Mouse (Mus musculus) granulocyte monocyte progenitor cell, adult 5-6 weeks (primary cell): Measurements from ENCODE around the gene Tcerg1l. TPM values are rescaled to one million over a fixed set of nuclear protein-coding genes. Genes with fewer than 3 reads are reported as not detected.
A peak's percentile ranks its signal among the peaks of the same experiment; 100 is the strongest.

Experiments used
- ATAC-seq: replicated peaks from 2 replicates; pipeline ENCODE4 v1.8.0; 2016; ENCODE audit warnings: mild to moderate bottlenecking, moderate TSS enrichment, inconsistent platforms; ENCODE audit not compliant: poor library complexity, severe bottlenecking
- total RNA-seq, 2 experiments: library from RNA; stranded (forward) in 1 of 2; stranded (reverse) in 1 of 2; fragments of 200-712, 200-1000 nt in 1 of 2; fragments of >200 nt in 1 of 2; fragmentation: Nextera tagmentation in 1 of 2; gene quantifications; 2 replicates each; pipeline ENCODE4 v1.2.3; 2014 to 2017

Tcerg1l gene
- total RNA-seq (2014; fragmentation: Nextera tagmentation) (not detected in 2 replicates), total RNA-seq (2017) (not detected in 2 replicates)

DNA sequence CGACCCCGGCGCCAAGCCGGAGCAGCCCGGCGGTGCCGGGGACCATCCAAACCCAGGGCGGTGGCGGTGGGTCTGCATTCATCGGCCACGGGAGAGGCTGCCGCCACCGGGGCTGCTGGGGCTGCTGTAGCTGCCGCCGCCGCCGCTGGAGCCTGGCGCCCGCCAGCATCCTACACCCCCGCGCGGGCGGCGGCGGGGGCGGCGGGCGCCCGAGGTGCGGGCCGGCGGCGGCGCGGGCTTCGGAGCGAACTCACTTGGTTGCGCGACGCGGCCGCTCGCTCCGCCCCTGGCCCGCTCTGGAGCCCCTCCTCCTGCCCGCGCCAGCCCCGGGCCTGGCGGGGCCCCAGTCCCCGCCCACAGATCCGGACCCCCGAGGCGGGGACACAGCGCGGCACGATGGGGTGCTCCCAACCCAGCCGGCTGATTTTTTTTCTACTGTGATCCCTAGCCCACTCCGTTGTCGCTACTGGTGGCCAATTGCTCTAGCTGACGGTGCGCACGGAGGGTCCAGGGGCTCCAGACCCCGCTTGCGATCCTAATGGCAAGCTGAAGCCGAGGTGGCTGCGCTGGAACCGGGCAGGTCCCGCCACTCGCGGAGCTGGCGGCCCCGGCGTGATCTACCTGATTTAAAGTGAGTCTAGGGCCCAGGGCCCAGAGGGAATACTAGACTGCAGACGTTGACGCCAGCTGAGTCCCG, at the start of gene Tcerg1l:
Gene Tcerg1l (minus strand): TSS at position 246 of the 697 bp plus-strand sequence.
- ATAC-seq = peak; percentile 44

DNA sequence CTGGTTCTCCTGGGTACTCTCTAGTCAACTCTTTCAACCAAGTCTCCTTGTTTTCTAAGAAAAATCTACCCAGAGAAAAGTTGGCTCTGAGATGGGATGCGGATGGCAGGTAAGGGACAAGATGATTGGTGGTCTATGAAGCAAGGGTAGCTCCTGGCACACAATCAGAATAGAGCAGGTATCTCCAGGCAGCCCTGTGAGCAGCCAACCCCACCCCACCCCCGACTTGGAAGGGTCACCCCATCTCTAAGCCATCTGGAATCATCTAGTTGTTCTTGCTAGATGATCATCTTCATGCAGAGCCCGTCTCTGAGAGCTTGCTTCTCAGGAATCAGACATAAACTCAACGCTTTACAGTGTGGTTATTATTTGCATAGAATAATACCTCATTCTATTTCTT, 44.6 kb upstream of the Tcerg1l start:
- no peak for ATAC-seq

DNA sequence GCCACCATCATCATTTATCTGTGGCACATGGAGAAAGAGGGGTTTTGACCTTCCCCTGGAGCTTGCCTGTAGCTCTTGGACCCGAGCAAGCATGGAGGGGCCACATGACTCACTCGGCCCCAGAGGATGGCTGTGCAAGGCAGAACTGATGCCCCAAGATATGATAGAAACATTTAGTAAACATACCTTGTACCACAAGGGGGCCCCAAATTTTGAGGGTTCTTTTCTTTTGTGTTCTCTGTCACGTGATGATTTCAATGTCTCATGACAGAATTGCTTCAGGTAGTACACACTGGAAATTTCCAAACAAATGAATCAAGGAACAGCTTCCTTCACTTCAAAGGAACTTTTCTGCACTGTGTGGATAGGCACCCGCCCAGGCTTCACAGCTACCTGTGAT, 35.0 kb upstream of the Tcerg1l start:
- ATAC-seq = no peak

DNA sequence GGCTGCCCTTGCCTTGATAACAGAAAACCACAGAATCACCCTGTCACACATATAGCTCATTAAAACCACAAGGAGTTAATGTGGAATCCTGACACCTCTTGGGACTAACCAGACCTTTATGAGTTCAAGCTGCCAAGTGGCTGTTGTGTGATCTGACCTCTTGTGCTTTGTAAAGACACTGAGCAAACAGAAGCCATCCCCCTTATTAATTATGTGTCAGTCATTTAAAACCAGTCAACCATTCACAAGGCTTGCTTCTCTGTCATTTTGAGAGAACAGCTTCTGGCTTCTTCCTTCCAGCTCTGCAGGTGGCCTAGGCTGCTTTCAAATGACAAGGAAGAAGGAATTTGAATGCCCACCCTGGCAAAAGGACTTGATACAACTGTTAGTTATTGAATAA, 33.9 kb upstream of the Tcerg1l start:
- ATAC-seq = no peak

DNA sequence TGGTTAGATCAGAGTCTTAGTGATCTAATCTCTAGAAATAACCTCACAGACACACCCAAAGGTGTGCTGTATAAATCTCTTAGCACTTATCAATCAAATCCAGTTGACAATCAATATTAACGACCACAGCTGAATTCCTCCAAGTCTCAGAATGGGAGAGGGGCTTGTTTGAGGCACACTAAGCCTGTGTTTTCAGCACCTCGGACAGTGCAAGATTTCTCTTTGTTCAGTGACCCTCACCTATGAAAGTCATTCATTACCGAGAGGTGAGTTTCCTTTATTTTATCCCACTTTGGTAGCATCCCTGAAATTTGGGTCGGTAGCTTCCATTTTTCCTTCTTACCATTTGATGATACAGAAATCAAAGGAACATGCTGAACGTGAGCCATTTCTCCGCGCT, 32.4 kb upstream of the Tcerg1l start:
- ATAC-seq = no peak

DNA sequence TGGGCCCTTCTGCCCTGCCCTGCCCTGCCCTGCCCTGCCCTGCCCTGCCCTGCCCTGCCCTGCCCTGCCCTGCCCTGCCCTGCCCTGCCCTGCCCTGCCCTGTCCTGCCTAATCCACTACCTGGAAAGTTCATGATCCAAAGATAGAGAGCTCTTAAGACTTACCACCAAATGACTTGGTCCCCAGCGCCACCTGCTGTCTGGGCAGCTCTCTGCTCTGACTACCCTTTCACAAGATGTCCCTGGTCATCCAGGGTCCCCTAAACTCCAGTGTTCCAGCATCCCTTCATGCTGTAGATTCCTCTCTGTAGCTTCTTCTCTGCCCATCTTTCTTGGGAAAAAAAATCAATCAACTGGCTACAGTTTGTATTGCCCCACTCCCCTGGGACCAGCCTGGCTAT, 31.3 kb upstream of the Tcerg1l start:
- ATAC-seq = peak; percentile 25; the same call in 1 of the 2 replicates

DNA sequence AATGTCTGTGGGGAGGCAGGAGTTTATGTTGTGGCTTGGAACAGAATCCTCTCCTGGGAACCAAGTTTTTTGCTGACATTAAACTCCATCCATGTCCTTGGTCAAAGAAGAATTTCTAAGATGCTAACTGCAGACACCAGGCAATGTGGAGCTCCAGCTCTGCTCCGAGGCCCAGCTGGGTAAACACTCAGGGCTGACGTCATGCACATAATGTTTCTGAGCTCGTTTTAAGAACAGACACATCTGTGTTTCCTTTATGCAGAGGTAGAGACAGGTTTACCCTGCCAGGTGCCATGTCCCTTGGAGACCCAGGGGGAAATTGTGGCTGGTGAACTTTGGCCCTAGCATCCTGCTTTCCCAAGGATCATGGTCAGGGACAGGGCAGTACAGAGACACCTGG, 29.9 kb upstream of the Tcerg1l start:
- no peak for ATAC-seq

DNA sequence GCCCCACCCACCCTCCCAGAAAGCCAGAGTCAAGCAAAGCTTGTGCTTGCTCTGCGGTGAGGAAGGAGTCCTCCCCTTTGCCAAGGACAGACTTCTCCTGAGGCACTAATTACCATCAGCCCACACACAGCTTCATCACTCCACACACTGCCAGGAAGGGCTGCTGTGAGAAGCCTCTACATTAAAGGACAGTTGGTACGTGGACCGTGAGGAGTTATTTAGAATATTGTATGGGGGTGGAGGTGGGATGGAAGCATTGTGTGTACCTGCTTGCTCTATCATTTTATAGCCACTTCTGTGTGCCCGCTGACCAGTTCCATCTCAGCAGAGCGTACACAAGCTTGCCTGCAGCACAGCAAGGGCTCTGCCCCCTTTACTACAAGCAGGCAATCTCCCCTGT, 16.0 kb upstream of the Tcerg1l start:
- ATAC-seq = no peak

DNA sequence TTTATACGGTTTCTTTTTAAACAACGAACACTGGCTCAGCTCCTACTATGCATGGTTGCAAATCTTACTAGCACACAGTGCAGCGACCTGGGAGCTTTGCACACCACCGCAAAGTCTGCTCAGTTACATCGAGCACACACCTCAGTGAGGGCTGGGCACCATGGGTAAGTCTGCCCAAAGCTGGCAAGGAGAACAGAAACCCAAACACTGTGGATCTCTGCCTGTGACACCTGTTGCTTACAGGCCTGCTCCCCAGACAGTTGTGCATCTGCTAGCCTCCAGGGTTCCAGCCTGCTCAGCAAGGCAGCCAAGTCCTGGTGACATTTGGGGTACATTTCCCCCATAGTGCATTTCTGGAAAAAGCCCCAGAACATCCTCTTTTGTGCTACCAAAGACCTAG, 4.1 kb upstream of the Tcerg1l start:
- ATAC-seq = no peak

DNA sequence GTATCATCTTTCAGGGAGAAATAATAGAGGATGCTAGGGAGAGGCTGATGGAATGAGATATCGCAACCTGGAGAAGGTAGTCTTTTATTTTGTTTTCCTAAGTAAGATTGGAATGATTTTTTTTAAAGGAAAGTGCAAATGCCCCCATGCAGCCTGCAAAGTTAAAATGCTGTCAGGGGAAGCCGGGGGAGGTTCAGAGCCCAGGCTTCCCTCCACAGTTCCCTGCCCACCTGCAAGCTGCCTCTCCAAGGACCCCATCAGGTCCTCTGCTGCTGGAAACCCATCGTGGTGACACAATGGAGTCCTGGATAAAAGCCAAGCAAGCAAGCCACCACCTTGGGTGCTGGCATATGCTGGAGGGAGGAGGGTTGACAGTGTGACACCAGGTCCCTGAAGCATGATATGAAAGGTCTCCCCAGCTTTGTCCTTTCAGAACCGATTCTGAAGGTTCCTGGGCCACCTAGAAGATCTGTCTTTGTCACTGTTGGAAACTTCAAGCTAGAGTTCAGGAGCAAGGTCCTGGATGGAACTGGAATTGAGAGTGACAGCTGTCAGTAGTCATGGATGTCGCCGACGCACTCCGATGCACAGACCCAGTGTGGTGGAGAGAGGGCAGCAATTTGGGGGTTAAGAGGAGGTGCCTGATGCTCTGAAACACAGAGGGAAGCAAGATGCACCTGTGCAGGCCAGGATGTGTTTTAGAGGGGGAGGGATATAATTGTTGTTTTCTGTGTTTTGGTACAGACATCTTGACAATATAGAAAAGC, 3.2 kb upstream of the Tcerg1l start:
- ATAC-seq = no peak

DNA sequence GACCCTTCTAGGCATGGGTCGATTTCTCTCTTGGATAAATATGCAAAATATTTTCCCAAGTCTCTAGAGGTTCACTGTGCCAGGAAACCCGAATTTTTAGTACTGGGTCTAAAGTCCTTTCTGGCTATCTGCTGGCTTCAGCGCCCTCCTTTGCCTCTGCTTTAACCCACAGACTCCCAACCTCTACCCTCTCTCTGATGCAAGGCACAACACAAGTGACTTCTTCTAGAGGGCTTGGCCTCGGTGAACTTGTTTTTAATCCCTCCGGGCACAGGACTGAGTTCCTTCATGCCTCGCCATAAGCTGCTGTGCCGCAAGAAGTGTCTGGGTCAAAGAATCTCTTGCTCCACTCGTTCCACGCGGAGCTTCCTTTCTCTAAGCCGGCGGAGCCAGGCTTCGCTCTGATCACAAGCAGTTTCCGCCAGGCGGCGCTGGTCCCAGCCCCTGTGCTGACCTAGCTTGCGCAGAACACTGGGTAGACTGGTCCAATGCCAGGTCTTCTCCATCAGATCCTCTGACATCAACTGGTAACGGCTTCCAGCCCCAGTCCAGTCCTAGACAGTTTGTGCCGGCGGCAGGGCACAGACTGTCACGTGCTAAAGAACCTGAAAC, 758 bp upstream of the Tcerg1l start:
- peak; percentile 50; the same call in 1 of the 2 replicates for ATAC-seq

DNA sequence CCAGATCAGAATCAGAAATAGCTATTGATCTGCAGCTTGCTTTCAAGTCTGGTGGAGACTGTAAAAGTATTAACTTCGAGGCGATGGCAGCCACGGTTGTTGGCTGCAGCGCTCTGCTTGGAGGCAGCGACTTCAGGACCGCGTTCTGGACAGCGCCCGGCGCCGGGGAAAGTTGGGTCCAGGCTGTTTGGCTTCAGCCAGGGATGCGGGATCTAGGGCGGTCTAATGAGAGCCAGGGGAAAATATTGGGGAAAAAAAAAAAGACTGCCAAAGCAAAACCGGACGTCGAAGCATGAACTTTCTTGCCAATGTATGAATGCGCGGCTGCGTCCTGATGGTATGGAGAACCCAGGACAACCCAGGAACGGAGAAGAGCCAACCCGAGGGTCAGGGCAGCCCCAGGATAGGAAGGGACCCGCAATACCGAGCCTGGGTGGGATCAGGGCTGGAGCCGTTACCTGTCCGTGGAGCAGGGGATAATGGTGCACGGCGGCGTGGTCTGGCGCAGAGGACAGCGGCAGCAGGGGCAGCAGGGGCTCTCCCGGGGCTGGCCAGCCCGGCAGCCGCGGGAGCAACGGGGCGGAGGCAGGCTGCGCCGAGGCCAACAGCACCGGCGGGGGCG, 556 bp downstream of the Tcerg1l start:
- ATAC-seq = peak; percentile 40; the same call in 1 of the 2 replicates

DNA sequence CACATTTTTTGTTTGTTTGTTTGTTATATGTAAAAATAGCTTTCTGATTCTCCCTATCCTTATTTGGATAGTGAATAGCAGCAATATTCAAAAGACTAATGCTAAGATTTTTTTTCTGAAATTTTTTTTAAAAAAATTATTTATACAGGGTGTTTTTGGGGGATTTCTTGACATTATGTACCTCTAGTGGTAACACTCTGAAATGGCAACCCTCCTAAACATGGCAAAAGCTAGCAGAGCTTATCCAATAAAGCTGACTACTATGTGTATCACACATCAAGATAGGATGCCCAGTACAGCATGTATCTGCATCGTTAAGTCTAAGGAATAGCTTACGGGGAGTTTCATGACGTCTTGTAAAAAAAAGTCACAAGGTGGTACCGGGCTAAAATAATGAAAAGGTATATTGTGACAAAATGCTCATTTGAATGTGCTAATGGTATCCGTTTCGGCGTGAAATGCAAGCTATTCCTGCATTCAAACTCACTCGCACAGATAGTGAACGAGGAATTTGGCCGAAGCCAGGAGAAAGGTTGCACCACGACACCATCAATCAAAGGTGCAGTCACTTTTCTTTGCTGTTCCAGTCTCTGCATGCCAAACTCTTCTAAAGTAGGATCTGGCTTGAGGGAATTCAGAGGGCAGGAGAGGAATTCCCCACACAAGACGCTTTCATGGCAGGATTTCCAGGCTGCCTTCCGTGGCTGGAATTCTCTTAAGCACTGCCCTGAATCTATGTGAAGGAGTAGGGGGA, 1.2 kb downstream of the Tcerg1l start:
- no peak for ATAC-seq

DNA sequence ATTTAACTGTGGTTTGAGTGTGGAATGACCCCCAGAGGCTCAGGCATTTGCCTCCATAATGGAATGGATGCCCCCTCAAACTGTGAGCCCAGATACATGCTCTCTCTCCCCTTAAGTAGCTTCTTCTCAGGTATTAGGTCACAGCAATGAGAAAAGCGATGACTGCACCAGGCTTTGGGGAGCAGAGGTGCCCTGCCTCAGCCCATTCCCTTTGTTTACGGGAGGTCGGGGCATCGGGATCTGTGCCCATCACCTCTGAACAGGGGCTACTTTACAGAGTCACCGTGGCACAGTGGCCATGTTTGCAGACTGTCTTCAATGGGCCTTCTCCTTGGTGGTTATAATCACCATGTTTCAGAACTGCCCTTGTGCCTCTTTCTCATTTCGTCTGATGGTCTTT, 7.6 kb downstream of the Tcerg1l start:
- no peak for ATAC-seq

DNA sequence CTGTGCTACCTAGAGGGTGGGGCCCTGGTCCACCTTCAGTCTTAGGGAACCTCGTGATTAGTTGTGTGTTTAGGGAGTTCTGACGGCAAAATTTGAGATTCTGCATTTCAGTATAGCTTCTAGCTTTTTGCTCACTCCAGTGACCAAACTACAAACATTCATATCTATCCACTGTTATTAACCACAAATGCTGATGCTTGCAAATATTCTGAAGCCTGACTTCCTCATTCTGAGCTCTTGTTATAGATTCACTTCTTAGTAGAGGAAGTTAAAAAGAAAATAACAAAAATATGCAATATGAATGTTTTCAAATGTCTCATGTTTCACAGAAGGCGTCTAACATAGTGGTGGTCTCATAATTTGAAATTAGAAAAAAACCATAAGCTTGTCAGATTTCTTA, 8.5 kb downstream of the Tcerg1l start:
- ATAC-seq = no peak; the same call in 1 of the 2 replicates

DNA sequence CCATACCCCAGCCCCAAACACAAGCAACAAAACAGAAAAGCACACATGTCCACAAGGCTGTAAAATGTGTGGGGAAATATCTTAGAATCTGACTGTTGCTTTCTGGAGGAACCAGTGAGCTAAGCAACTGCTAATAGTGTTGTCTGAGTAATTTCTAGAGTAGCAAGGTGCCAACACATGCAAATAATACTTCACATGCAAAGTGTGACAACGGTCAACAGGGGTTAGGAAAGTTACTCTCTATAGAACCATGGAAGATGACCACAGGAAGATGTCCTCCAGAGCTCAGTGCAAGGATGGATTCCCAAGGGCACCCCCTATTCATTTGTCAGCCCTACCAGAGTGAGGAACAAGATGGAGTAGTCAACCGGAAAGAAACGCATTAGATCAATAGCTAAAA, 18.3 kb downstream of the Tcerg1l start:
- no peak for ATAC-seq

DNA sequence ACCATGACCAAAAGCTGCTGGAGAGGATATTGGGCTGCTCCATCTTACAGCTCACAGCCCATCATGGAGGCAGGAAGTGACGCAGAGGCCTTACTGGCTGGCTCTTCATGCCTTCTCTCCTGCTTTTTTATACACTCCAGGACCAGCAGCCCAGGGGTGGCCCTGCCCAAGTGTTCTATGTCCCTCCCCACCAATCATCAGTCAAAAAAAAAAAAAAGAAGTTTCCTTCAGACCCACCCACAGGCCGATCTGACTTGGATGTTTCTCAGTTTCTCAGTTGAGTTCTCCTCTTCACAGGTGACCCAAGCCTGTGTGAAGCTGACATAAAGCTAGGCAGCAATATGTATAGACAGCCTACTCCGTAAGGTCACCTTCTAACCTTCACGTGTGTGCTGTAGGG, 19.0 kb downstream of the Tcerg1l start:
- ATAC-seq = no peak

DNA sequence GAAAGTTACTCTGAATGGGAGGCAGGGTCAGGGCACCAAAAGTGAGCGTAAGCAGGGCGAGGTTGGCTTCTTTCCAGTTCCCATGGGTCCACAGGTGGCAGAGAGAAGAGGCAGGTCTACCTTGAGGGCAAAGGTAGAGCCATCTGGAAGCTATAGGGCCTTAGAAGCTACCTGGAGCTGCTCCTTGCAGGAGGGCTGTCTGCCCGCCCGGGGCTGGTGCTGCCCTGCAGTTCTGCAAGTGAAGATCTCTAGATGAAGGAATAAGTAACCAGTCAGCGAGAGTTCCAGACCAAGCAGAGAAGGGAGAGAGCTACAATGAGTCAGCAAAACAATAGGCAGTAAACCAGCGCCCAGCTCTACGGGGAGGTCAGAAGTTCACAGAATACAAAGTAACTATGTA, 22.0 kb downstream of the Tcerg1l start:
- ATAC-seq = no peak

DNA sequence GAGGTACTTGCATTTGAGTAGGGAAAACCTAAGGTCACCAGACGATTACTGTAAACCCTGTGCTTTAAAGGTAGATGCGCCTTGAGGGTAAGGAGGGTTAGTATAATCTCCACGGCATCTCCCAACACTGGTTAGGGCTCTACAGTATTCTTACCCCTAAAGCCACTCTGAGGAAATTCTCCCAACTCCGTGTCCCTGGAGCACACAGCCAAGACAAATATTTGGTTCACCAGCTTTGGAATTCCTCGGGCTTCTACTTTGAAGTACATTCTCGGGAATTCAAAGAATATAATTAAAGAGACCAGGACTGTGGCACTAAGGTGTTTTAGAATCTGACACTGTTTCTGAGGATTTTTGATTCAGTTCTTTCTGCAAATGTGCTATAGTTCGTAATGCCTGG, 23.2 kb downstream of the Tcerg1l start:
- ATAC-seq = no peak

DNA sequence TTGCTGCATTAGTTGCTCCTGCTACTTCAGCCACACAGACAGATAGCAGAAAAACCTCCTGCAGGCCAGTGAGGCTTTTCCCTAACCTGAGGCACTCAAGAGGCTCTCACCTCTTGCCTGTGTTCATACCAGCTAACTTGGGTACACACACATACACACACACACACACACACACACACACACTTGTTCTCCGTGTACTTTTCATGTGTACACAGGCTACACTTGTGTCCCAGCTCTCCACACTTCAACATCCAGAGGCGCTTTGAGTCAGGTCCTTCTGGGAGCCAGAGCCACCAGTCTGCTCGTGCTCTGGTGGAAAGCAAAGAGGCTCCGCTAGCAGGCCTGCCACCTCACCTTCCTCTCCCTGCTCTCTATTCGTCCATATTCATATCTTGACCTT, 24.0 kb downstream of the Tcerg1l start:
- ATAC-seq = no peak
